Mouse (Mus musculus) WW6 (cell line): Measurements from ENCODE around the gene Fgfr2.
"Not testable (repeated sequence)": the region's sequence is repeated elsewhere in the genome, so short reads cannot be mapped to it uniquely, and the experiment has no call there.

Experiments used
- DNase-seq: peaks from one replicate; pipeline ENCODE4 v3.0.0-alpha.2; 2013; ENCODE audit warnings: low read depth, low spot score

Gene Fgfr2

DNA sequence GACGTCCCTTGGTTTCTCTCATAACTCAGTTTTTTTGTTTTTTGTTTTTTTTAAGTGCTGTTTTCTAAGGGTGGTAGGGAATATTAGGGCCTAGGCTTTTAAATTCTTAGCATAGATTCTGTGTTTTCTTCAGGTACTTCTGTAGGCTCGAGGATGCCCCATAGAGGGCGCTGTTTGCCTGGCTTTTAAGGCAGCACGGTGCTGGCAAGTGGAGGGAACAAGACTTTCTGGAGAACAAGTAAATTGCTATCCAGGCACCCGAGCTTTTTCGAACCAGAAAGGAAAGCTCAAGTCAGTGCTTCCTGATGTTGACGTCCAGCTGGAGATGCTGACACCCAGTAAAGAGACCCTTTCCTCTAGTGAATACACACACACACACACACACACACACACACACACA is 1583.2 kb downstream of the Fgfr2 start:
- no peak for DNase-seq

DNA sequence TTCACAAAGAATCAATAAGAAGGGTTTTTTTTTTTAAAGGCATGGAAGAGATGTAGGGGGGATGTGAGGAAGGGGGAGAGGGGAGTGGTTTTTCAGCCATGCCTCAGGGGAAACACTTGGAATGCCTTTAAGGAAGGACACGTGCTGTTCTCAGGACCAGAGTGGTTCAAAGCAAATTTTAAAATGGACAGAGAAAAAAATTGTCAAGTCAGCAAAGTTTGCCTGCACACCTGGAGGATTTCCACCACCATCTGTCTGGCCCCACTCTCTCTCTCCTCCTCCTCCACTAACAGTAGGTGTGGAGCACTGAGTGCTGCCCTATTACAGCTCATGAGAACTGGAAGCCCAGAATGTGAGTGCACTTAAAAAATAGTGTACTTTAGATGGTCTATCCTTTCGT is 1619.4 kb downstream of the Fgfr2 start:
- DNase-seq: no peak

DNA sequence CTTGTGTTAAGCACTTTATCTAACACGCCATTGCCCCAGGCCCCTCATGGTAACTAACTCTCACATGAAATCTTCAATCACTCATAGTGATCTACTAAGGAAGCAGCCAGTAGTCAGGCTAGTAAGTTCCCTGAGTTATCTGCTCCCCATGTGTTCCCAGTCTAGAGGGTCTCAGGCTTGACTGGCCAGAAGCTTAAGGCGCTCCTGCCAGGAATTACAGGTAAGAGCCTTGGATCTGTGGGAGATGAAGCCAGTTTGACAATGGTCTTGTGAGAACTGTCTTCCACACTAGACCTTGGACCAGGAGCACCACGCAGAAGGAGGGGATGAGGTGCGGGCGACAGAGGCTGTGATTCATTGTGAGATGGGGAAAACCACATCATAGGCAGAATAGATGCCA is 1644.7 kb downstream of the Fgfr2 start:
- DNase-seq: no peak

- no peak for DNase-seq
Observed at GRCm38 (mm10) chr7:131477140-131477539, 1646.0 kb downstream of the Fgfr2 start.

DNA sequence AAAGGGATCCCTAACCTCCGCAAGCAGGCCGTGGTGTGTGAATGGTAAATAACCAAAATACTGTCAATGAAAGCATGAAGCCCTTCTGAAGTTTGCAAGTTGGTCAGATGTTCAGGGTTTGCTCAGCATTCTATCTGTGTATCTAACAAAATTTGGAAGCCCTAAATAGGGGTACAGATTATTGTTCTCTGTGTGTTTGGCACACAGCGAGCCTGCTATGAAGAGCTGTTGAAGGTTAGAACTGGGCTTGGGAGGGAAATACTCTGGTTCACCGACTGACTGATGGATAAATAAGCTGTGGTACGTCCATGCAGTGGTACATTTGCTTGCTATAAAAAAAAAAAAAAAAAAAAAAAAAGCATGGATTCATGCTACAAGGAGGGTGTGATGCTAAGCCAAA is 1651.6 kb downstream of the Fgfr2 start:
- no peak for DNase-seq

GRCm38 (mm10) chr7:131469506-131469905 is 1653.6 kb downstream of the Fgfr2 start:
- no peak for DNase-seq

- DNase-seq: no peak
Observed at GRCm38 (mm10) chr7:131467312-131467711, 1655.8 kb downstream of the Fgfr2 start.

DNA sequence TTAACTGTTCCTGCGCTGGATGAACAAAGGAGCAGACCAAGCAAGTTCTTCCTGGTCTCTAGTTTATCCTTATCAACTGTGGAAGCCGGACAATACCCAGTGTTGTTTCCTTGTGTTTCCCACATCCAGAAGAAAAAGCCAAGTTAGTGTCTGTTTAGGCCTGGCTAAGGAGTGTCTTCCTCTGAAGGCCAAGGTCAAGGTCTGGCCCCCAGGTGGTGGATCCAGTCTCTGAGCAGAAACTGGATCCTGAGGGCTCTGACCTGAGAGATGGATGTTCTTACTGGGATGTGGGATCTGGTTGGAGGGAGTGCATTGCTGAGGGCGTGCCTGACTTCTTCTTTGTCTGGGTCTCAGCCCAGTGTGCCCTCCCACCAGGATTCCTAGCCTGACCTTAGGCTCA is 1657.4 kb downstream of the Fgfr2 start:
- DNase-seq: no peak

GRCm38 (mm10) chr7:131465117-131465601 is 1658.0 kb downstream of the Fgfr2 start:
- no peak for DNase-seq

DNA sequence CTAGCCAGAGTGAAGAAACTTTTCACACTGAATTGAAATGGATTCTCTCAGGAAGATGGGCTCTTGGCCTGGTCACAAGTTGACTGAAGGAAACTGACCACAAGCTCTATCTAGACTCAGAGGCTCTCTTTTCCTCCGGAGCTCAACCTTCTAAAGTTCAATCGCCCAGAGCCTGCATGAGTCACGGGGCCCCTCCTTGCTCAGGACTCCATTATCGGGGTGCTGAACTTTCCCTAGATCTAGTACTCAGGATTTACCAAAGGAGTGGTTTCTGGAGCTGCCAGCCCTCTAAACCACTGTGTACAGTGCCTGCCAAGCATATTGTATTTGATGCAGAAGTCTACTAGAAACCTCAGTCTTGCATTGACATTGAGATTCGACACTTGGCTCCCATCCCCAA is 1666.4 kb downstream of the Fgfr2 start:
- no peak for DNase-seq

GRCm38 (mm10) chr7:131437051-131437450 is 1686.1 kb downstream of the Fgfr2 start:
- no peak for DNase-seq

DNA sequence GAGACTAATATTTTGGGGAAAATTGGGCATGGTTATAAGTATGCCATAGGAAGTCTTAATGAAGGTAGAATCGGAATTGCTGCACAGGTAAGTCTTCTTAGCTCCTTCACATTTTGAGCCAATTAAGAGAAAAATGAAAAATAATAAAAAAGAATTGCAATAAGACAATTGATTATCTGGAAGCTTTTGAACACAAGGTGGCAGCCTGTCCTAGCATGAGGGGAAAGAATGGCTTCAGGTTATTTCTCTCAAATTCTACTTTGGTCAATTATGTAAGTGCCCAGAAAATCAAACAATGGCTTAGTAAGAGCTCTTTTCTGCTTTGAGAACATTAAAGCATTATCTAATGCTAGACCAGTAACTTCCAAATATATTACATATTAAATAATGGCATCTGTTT is 1688.9 kb downstream of the Fgfr2 start:
- no peak for DNase-seq

DNA sequence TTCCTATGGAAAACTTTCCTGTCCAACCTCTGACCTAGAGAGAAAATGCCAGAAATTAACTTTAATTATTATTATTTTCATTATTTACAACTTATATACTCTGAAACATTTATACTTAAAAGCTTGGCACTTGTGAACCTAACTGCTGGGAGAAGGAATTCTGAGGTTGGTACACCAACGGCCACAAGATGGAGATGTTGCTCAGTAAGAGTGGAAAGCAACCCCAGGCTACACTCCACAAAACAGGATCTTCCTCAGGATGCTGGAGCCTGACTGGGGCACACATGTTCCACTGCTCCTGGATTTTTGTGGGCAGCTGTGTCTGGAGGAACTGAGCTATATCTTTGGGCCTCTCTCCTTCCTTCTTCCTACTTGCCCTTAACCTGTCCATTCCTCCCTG is 1690.9 kb downstream of the Fgfr2 start:
- no peak for DNase-seq

DNA sequence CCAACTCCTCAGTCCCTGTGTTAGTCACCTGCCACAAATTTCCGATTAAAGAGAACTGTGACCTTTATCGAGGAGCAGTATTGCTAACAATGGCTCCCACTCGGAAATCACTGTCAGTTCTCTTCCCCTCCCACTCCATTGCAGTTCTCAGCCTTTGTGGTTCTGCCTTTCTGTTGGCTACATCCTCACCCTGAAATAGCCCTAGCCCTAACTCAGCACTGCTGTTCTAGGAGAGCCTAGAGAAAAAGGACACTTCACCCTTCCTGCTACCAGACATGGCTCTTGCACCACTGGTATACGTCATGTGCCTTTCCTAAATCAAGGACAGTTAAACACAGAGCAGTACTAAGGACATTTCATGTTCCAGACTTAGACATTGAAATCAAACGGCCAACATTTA is 1695.8 kb downstream of the Fgfr2 start:
- no peak for DNase-seq

DNA sequence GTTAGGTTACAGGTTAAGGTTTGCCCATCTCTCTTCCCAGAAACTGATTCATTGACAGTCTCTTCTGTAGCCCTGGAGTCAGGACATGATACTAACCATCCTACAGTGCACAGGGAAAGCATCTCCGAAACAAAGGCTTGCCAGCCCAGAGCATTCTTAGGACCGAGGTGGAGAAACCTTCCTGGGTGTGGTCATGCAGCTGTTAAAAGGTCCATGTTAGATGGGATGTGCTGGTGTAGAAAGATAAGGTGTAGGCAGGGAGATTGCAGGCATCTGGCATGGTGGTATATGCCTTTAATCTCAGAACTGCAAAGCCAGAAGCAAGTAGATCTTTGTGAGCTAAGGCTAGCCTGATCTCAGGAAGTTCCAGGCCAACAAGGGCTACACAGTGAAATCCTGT is 1698.2 kb downstream of the Fgfr2 start:
- no peak for DNase-seq

GRCm38 (mm10) chr7:131417605-131418004 is 1705.5 kb downstream of the Fgfr2 start:
- DNase-seq: no peak

GRCm38 (mm10) chr7:131416742-131417141 is 1706.4 kb downstream of the Fgfr2 start:
- DNase-seq: not testable (repeated sequence)

DNA sequence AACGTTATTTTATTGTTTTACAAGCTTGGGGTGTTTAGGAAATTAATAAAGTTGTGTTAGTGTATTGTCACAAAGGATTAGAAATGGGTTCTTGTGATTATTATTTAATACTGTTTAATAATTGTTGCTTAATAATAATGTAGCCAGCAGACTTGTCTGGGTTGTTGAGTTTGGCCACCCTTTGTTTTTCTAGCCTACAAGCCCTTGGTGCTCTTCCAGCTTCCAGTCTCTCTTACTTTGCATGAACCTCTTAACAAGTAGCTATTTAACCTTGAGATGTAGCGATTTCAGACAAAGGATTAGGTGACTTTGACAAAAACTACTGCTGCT is 1711.2 kb downstream of the Fgfr2 start:
- DNase-seq: no peak

DNA sequence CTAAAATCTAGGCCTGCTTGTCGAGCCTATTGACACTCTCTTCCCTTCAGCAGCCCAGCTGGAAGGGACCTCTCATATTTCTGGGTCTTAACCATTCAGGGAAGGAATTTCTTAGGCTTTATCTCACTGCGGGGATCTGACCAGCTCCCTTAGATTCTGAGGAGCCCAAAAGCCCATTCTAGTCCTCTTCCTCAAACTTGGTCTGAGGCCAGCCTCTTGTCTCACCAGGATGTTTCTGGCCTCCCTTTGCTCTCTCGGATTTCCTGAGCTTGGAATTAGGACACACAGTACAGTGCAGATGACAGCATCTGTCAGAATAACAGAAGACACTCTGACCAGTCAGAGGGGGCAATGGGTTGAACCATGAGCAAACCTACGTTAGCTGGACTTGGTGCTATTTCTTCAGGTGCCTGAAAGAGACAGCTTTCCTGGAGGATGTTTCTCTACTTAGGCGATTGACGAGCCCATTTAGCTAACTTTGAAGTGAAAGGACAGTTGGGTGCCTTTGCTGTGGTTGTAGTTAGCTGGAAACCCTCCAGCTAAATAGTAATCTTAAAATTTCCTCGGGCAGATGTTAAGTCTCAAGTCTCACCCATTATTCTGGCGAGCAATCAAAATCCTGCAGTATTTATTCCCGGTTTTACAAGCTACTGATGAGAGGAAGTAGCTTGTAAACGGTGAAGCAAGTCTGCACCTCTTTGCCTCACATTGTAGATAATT is 1711.8 kb downstream of the Fgfr2 start:
- DNase-seq: no peak

- peak; percentile 91 for DNase-seq
Observed at GRCm38 (mm10) chr7:131410416-131411058, 1712.6 kb downstream of the Fgfr2 start, which contains the start of the genes Ikzf5 and Acadsb. Gene Ikzf5 (minus strand): TSS chr7:131410521. Gene Acadsb (plus strand): TSS chr7:131410601.

GRCm38 (mm10) chr7:131409988-131410385 is 1713.2 kb downstream of the Fgfr2 start:
- no peak for DNase-seq

DNA sequence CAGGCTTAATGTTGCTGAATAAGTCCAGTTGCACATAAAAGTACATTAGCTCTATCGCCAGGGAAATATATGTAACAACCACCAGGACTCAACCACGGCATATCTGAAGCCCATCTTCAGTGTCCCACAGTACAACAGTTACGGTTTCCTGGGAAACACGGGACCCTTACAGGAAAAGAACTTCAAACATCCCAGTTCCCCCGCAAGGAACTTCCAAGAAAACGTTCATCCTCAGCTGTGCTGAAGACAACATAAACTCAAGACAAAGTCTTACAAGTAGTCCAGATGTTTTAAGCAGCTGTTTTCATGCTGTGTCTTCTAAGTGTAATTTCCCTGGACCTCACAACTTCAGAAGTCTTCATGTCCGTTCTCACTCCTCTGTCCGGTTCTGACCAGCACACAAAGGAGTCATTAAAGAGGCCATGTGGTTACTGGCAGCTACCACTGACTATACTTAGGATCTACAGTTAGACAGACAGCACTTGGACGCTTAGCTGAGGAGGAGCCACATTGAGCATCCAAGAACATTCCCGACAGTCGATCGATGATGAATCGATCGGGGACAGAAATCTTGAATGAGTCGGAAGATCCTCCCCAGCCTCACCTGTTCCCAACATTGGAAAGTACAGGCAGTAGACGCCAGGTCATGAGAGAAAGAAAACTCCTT is 1713.7 kb downstream of the Fgfr2 start:
- no peak for DNase-seq

- not testable (repeated sequence) for DNase-seq
Observed at GRCm38 (mm10) chr7:131391761-131392160, 1731.4 kb downstream of the Fgfr2 start.
